In the genomic region with DNA sequence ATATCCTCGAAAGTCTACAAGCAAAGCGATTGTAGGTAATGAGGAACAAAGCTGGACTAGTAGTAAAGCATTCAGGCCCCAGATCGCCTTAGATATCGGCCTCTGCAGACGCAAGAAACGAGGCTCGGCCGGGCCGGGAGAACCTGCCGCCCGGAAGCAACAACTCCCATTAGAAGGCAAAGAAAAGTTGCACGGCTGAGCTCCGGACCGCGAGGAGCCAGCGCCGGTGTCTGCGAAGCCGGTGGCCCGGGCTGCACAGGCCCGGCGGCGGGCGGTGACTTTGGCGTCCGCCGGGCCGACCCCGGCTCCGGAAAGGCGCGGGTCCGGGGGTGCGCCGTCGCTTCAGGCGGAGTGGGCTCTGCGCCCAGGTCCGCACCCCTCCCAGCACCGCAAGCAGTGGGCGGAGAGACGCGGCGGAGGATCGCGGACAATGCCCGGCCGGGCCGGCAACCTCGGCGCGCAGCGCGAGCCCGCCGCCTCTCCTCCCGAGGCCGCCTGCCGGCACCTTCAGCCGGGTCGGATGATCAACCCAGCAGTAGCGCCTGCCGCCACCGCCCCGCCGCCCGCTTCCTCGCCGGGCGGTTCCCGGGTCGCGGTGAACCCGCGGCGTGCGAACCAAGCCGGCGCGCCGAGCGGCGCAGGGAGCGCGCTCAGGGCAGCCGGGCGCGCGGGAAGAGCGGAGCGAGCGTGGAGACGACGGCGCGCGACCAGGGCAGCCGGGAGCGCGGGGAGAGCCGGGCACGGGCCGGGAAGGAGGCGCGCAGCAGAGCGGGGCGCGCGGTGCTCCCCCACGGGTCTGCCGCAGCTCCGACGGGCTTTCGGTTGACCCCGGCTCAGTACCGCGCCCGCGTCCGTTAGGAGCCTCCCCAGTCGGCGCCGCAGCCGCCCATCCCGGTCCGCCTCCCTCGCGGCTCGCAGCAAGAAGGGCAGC, we compare ENCODE assay signal across 8 mouse cellular contexts. TPM values are rescaled to one million over a fixed set of nuclear protein-coding genes. Genes with fewer than 3 reads are reported as not detected.
A peak's percentile ranks its signal among the peaks of the same experiment; 100 is the strongest.
DNase-seq lines count a peak whose midpoint lies in the region; ATAC-seq lines count a peak whose summit lies in the region.

No protein-coding gene starts in this region.

- peak; percentile 59 for DNase-seq in adipocyte (ENCODE audit: low spot score)
- peak; percentile 60 to 65 for DNase-seq in cerebellum, postnatal 36 days
- peak; percentile 35 for DNase-seq in gastrocnemius, adult 18-20 months (ENCODE audit: low spot score)
- DNase-seq in left cerebral cortex, adult 9 months (ENCODE audit: low spot score in 2 of 2), result peak; percentile 14 to 20
- DNase-seq in right cerebral cortex, postnatal 14 days, result peak; percentile 67
- DNase-seq in yolk sac, embryonic 10.5 days (ENCODE audit: low spot score), result peak; percentile 71

- peak overlapping the region; percentile 83 for H3K9ac ChIP-seq in hindbrain, embryonic 15.5 days

- no peaks in the 10 kb centered on the region for H3K9me3 ChIP-seq in hindbrain, embryonic 15.5 days

- H3K27me3 ChIP-seq in hindbrain, embryonic 15.5 days, result peaks cover 4% of the 10 kb centered on the region; the same call in 1 of the 2 replicates

- no peaks in the 10 kb centered on the region for H3K36me3 ChIP-seq in hindbrain, embryonic 15.5 days

- peak; percentile 59 for ATAC-seq in hindbrain, embryonic 15.5 days (ENCODE audit: low FRiP score, low read depth)
- 0 out of 2 replicates have a peak, but pooled peaks have one; percentile 7 for ATAC-seq in megakaryocyte, adult 5-6 weeks (ENCODE audit: poor library complexity, severe bottlenecking)

- under 1% methylated on average over 92 of the region's 129 CpGs for WGBS in hindbrain, embryonic 15.5 days

- H3K4me2 ChIP-seq in hindbrain, embryonic 15.5 days, result peak overlapping the region; percentile 63

- peak overlapping the region; percentile 85 for H3K4me3 ChIP-seq in hindbrain, embryonic 15.5 days

- peak overlapping the region; percentile 92 for H3K27ac ChIP-seq in hindbrain, embryonic 15.5 days (replicated peaks)

- H3K4me1 ChIP-seq in hindbrain, embryonic 15.5 days (replicated peaks), result peaks cover 29% of the 10 kb centered on the region

RNA-seq across cellular contexts. Expression of gene Fryl, which starts 0.8 kb away (rescaled TPM):
- 10 to 100 TPM; 13.5 to 14.0 TPM for total RNA-seq in gastrocnemius, adult 18-20 months (2021)
- 40.1 and 43.1 TPM in 2 replicates for polyA plus RNA-seq in hindbrain, embryonic 15.5 days (2015; fragmentation: Nextera tagmentation; extraction: Ambion mirVana)
- 56.7 and 59.1 TPM in 2 replicates for total RNA-seq in megakaryocyte, adult 5-6 weeks (2015)
- 79.8 and 80.9 TPM in 2 replicates for total RNA-seq in megakaryocyte, adult 5-6 weeks (2017)

RNA-seq across cellular contexts. Expression of gene Ociad1, which starts 37.0 kb away (rescaled TPM):
- total RNA-seq in gastrocnemius, adult 18-20 months (2021), result 100 to 1,000 TPM; 142 to 150 TPM
- 342 and 344 TPM in 2 replicates for polyA plus RNA-seq in hindbrain, embryonic 15.5 days (2015; fragmentation: Nextera tagmentation; extraction: Ambion mirVana)
- 231 and 236 TPM in 2 replicates for total RNA-seq in megakaryocyte, adult 5-6 weeks (2015)
- total RNA-seq in megakaryocyte, adult 5-6 weeks (2017), result 172 and 182 TPM in 2 replicates

Comparison
In these comparisons a context has a peak if more than half of its experiments do, and no peak if none do; other contexts are left out.
1. Peak in every context shown above with its lines: DNase-seq, ATAC-seq, H3K4me3 ChIP-seq and H3K27ac ChIP-seq.
2. DNase-seq: peak in every context shown above with its lines; median percentile 71 in yolk sac, embryonic 10.5 days; 67 in right cerebral cortex, postnatal 14 days; 62 in cerebellum, postnatal 36 days; 59 in adipocyte; 35 in gastrocnemius, adult 18-20 months; 17 in left cerebral cortex, adult 9 months.